ENCODE assay signal across 11 mouse cellular contexts in genomic region chr5:36321581-36321980, GRCm38 (mm10).
DNase-seq lines count a peak whose midpoint lies in the region; ATAC-seq and TF ChIP-seq lines count a peak whose summit lies in the region.
"Had no signal": no experiment of that assay in that cellular context is flagged by ENCODE, and none has a peak within 500 bp of the region (broad histone marks: within the 10 kb centered on the region; RNA-seq: fewer than 3 reads in every experiment).

No protein-coding gene starts in this region.

- H3K4me3 ChIP-seq in kidney, postnatal 0 days (replicated peaks; ENCODE audit: low read depth, low read length) = no peak overlapping the region
- H3K4me3 ChIP-seq: myocyte had no signal

- no peak overlapping the region for H3K4me2 ChIP-seq in kidney, postnatal 0 days (ENCODE audit: low read length)

- H3K9me3 ChIP-seq in kidney, postnatal 0 days (replicated peaks; ENCODE audit: low read length) = no peaks in the 10 kb centered on the region
- H3K9me3 ChIP-seq: G1E had no signal

- H3K27ac ChIP-seq in kidney, postnatal 0 days = no peak overlapping the region

- H3K36me3 ChIP-seq in kidney, postnatal 0 days (ENCODE audit: insufficient read depth, low read length) = no peaks in the 10 kb centered on the region
- H3K36me3 ChIP-seq: G1E had no signal

- H3K27me3 ChIP-seq in kidney, postnatal 0 days (ENCODE audit: insufficient read depth, low read length) = no peaks in the 10 kb centered on the region

- ATAC-seq in kidney, postnatal 0 days (replicated peaks; ENCODE audit: low FRiP score, low read depth) = no peak

- no peak overlapping the region for H3K9ac ChIP-seq in kidney, postnatal 0 days (ENCODE audit: low read depth, low read length)

- peaks cover 14% of the 10 kb centered on the region; the same call in 1 of the 2 replicates for H3K4me1 ChIP-seq in kidney, postnatal 0 days (replicated peaks; ENCODE audit: insufficient read depth, low read length)

- 35% methylated on average over 8 of the region's 8 CpGs for WGBS in kidney, postnatal 0 days

- DNase-seq in kidney, postnatal 0 days (ENCODE audit: low spot score) = peak; percentile 87
- DNase-seq in kidney, adult 18-20 months = no peak
- peak; percentile 32 for DNase-seq in R1 (ENCODE audit: low read depth, low spot score)
- peak; percentile 7 for DNase-seq in adrenal gland, postnatal 25 days
- DNase-seq in mesoderm, embryonic 11.5 days (ENCODE audit: low read depth, low spot score) = peak; percentile 47
- DNase-seq in left cerebral cortex, adult 18-20 months (ENCODE audit: low spot score in 2 of 2) = no peak
- no peak for DNase-seq in thymus, postnatal 4 days
- DNase-seq: heart, postnatal 36 days; thymus, postnatal 36 days had no signal

- no peak for TF ChIP-seq CTCF in kidney, postnatal 0 days (IDR thresholded peaks at IDR 0.05; ENCODE audit: low read depth)

Comparison
In these comparisons a context has a peak if more than half of its experiments do, and no peak if none do; other contexts are left out.
1. DNase-seq: peak in kidney, postnatal 0 days (single experiment), R1 (single experiment), adrenal gland, postnatal 25 days (single experiment) and mesoderm, embryonic 11.5 days (single experiment); none in kidney, adult 18-20 months (single experiment), left cerebral cortex, adult 18-20 months (0 of 2) and thymus, postnatal 4 days (single experiment).